Mouse (Mus musculus): Measurements from ENCODE around the gene Rbfox3.

DNA sequence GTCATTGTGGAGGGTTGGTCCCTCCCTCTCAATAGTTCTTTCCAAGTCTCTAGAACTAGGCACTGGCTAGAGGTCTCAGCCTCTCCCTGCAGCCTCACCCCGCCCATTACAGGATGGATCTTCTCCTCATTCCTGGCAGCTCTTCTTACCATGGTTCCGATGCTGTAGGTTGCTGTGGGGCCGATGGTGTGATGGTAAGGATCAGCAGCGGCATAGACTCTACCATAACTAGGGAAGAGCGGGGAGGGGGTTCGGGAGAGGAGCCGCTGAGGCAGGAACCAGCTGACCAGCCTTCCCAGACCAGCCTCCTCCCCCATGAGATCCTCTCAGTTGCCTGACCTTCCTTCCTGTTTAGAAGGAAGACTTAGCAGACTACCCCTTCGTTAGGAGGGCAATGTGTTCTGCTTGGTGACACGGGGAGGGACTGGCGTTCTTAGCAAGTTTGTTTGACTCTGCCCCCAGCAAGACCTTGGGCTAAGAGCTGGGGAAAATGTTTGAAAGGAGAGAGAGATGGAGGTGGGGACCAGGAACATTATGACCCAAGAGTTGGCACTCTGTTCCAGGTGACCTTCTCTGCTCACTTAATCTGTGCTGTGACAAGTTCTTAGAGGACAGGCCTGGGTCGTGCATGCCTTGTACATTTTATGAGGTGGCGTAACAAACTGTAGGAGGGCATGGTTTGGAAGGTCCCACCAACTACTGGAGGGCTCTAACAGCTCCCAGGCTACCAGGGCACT, 417.2 kb downstream of the Rbfox3 start:
- TF ChIP-seq CTCF (IDR thresholded peaks at IDR 0.05; ENCODE audit: extremely low read depth, insufficient read depth, low read length) (no peak), POLR2A (IDR thresholded peaks at IDR 0.05; ENCODE audit: extremely low read depth, insufficient read depth, low read length) (no peak)
